Mouse (Mus musculus) G1E-ER4 (cell line): Measurements from ENCODE around the gene Dhdds. TPM values are rescaled to one million over a fixed set of nuclear protein-coding genes. Genes with fewer than 3 reads are reported as not detected.

ENCODE experiments used
- GATA1 ChIP-seq: IDR thresholded peaks from one replicate; pipeline ENCODE4 v1.8.0; 2012; ENCODE audit warnings: low read length, inconsistent platforms
- polyA plus RNA-seq: library from polyadenylated mRNA; stranded (reverse); fragments of >175 nt; gene quantifications from 2 replicates; pipeline ENCODE4 v1.2.3, GENCODE M21; 2012

Gene Dhdds
- polyA plus RNA-seq, 1 experiment: 27.2 TPM

DNA sequence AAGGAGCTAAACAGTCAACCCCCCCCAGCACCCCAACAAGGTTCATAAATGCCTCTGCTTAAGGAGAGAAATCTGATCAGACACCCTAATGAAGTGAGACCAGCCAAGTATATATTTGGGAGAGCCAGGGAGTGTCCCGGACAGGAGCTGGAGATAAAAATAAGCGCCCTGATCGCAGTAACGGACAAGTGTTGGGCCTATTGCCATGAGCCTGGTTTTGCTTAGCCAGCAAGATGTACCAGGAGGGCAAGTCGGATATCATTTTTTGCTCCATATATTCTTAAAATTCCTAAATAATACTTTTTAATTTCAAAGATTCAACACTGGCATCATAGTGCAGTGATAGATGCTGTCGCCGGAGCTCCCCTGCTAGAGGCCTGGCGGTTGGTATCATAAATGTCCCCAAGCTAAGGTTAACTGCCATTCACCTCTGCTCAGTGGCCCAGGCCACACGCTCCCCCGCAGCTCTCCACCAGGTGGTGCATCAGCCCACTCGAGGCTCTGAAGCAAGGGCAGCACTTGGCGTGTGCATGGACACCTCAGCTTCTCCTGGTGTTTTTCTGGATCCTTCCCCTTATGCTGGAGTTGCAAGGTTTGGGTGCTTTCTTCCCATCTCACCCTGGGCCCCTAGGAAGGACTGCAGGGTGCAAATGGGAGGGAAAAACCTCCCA lies 12.3 kb upstream of the Dhdds start:
- TF ChIP-seq GATA1: no peak

DNA sequence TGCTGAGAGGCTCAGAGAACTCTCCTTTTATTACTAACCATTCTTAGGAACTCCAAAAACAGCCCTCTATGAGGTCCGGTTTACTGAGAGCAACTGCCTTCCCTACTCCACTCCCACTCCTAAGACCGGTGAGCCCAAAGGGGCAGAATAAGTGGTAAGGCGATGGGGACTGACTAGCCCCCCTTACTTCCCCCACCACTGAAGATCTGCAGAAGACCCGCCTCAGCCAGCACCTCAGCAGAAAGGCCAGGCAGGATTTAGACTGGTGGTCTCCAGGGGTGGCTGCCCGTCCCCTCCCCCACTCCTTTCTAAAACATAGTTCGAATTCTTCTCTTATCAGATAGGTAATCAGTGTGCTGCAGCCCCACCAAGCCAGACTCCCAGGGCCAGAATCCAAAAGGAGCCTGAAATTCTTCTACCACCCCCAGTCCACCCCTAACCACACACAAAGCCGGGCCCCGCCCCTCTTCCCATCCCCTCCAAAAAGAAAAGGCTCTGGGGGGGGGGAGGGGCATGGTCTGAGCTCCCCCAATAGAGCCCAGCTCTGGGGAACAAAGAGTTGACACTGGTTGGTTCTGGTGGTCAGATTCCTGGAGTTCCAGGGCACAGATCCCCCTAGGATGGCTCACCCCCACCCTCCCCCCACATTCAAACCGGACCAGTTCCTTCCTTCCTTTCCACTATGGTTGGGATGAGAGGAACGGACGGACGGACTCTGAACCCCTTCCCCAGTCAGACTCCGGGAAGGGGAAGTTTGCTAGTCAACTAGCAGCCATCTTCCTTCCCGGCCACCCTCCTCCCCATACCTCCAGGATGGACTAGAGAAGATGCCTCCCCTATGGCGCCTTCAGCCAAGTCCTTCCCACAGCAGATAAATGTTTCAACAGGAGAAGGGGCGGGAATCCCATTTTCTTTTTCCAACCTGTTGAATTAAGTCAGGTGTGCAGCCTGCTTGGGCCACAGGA lies 11.0 kb upstream of the Dhdds start:
- no peak for TF ChIP-seq GATA1

DNA sequence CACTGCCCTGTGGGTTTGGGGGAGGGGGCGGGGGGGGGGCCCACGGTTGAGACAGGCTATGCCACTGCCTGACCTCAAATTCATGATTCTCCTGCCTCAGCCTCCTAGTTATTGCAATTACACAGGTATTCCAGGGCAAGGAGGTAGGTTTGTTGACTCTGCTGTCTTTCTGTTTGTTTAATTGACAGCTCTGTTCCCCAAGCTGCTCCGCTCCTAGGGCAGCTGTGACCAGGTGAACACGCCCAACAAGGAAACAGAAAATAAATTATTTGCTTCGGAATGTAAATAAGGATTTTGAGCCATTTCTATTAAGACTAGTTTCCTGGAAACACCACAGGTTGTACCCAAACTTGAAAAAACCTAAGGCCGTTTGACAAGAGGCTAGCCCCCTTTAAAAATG lies 9.0 kb upstream of the Dhdds start:
- TF ChIP-seq GATA1: no peak

DNA sequence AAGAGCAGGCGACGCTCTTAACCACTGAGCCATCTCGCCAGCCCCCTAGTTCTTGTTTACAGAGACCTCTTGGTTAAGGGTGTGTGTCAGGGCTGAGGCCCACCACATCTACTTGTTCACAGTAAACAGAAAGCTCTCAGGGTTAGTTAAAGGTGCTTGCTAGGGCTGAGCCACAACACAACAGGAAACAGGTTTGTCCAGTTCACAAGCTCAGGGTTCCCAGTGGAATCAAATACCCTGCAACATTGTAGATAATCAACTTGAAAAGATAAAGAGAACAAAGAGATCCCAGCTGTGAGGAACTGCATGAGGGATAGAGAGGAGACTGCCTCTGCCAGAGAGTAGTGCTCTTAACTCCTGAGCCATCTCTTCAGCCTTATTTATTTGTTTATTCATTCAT lies 6.1 kb upstream of the Dhdds start:
- no peak for TF ChIP-seq GATA1

DNA sequence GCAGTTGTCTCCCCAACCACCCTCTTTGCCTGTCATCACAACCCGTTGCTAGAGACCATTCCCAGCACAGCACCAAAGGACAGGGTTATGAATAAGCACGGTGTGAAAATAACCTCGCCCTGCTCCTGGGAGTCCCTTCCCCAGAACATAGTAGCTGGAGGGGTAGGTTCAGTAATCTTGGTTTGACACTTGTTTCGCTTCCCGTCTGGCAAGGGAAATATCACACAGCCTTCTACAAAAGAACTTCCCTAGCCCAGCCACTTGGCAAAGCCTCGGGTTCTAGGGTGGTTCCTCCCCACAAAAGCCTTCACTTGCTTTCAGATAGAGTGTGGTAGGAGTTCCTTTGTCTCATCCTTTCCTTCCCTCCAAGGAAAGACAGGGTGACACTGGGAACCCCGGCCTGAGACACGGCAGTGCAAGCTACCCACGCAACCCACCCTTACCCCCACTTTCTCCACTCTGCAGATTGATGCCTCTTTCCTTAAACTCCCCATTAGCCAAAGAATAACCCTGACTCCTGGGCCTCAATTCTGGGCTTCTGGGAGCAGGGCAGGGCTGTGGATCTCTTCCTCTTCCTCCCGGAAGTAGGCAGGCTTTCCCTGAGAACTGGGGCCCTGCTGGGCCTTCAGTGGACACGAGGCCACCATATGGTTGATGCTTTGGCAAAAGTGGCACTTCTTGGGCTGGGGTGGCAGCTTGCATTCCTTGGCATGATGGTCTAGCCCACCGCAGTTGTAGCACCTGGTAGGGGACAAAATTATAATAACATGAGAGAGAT lies 5.1 kb upstream of the Dhdds start:
- TF ChIP-seq GATA1: no peak

DNA sequence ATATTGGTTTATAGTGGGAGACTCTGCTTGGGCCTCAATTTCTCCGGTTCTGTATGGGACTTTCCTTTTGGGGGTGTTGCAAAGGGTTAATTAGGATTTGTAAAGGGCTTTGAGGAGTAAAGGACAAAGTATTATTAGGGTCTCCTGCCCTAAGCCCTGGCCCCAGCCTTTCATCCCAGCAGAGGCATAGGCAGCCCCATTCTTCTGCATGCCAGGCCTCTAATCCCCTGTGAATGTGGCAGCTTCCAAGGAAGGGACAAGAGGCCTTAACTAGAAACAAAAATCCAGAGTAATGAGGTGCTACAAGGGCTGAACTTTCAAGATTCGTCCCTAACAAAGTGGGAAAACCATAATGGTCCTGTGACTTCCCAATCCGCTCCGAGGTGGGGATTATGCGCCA lies 2.2 kb upstream of the Dhdds start:
- no peak for TF ChIP-seq GATA1

DNA sequence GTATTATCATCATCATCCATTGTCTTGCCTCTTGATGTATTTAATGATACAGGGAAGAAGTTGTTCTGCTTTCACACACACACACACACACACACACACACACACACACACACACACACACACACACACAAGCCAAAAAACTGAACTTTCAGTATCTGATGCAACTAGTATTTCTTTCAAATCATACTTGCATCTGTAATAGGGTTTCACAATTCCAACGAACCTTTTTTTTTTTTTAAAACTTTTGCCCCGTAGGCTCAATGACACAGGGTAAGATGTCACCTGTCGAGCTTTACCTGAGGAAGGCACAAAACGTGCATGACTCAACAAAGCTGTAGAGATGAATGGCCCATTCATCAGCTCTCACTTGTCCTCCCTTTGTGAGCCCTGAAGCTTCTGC lies 1.5 kb upstream of the Dhdds start:
- TF ChIP-seq GATA1: no peak

DNA sequence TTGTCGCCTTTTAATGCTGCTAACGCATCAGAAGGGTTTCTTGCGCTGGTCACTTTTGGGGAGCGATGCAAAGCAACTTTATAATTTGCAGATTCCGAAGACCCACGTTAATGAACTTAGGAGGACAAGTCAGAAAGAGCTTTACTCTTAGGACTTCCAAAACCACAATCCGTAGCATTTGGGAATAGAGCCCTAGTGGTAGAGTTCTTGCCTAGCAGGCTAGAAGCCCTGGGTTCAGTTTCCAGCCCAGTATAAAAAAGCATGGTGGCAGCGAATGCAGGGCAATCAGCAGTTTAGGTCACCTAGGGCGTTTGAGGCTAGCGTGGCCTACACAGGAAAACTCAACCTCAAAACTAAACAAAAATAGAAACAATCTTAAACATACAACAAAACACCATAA lies 992 bp upstream of the Dhdds start:
- no peak for TF ChIP-seq GATA1

DNA sequence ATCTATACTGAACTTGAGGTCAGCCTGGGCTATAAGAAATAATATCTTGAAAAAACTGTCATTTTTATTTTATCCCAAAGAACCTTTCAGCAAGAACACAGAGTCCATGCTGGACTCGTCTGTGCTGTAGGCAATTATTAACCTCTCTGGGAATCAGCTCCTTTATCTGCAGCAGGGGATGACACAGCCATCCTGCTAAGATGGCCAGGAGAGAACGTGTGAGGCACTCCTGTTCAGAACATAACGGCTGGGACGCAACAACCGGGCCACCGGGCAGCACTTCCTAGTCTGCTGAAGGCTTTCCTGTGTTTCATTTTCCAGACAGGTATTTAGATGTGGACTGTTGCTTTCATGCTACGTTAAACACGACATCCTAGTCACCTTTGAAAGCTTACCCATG lies 6.0 kb downstream of the Dhdds start:
- TF ChIP-seq GATA1: no peak

DNA sequence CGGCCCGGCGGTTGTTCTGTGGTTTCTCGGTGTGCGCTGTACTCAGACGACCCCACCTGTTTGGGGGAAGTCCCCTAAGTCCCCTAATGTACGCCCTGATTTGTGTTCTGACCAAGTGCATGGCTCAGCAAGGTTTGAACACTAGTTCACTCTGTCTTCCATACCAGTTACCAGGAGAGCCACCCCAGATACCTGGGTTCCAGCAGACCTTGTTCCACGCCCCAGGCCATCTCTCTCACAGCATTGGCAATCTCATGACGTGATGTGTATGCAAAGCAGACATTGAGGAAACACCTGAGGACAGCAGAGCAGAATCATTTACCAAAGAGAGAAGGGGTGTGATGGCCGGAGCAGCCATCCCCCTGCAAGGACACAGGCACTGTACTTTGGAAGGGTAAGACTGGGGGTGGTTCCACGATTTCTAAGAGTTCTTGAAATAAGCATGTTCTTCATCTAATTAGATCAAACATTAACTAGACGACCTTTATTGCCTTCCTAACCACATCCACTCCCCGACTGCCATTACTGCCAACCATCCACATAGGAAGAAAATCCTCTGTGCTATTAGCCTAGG lies 9.5 kb downstream of the Dhdds start:
- TF ChIP-seq GATA1: no peak

DNA sequence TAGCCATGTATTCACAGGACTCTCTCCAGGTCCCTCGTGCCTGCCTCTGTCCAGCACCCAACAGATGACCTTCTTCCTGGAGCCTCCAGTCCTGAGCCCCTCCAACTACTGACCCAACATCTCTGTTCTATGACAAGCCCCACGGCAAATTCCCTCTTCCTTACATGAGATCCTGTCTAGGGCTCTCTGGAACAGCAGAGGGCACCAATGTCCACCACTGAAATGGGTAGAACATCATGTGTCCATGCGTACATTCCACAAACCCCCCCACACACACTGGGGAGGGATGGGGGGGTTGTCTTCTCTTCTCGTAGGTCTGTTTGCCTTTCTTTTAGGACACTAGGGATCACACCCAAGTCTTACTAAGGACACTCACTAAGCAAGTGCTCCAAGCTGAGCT lies 10.7 kb downstream of the Dhdds start:
- no peak for TF ChIP-seq GATA1

DNA sequence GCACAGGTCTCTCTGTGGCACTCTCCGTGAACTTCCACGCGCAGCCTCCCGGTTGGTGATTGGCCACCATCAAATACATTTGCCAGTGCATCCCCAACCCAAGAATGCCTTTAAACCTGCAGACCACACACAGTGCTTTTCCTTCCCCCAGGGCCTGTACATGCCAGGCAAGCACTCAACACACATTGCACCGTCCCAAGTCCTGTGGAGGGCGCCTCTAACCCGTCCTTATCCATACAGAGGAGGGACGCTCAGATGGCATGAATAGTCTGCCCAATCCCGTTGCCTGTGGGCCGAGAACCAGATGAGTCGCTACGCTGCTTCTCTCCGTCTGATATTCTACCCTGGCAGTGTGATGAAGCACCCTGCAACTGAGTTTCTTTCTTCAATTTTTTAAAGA lies 17.8 kb downstream of the Dhdds start:
- no peak for TF ChIP-seq GATA1

DNA sequence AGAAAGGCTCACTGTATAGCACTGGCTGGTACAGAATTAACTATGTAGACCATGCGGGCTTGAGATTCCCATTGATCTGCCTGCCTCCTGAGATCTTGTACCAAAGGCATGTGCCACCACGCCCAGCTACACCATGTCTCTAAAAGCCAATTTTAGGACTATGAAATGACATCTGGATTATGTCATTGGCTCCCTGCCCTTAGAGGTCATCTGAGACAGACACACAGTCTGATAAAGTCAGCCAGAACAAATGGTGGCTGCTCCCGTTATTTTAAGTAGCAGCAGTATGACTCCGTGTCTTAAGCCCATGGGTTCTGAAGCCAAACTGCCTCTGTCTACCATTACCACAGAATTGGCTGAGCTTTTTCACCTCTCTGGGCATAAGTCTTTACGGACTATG lies 20.2 kb downstream of the Dhdds start:
- no peak for TF ChIP-seq GATA1

DNA sequence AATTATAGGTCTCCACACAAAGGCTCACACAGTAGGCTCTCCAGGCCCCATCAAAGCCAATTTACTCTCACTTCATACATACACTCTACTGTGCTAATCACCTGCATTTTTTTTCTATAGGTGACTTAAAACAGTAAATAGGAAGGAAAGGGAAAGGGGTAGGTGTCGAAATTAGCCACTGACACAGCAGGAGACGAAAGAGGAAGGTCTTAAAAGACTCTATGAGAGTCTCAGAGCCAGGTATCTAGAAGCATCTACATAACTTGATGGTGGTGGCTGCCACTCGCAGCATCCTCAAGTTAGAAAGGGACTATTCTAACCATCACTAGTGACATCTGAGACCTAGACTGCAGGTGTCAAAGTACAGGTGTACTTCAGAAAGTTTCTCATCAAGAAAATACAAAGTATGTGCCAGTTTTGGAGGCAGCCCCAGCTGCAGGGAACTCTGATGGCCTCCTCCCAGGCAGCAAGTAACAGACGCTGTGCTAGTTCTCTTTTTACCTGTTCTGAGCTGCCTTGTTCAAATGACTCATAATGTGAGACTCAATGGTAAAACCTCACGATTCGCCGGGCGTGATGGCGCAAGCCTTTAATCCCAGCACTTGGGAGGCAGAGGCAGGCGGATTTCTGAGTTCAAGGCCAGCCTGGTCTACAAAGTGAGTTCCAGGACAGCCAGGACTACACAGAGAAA lies 22.6 kb downstream of the Dhdds start:
- TF ChIP-seq GATA1: no peak

DNA sequence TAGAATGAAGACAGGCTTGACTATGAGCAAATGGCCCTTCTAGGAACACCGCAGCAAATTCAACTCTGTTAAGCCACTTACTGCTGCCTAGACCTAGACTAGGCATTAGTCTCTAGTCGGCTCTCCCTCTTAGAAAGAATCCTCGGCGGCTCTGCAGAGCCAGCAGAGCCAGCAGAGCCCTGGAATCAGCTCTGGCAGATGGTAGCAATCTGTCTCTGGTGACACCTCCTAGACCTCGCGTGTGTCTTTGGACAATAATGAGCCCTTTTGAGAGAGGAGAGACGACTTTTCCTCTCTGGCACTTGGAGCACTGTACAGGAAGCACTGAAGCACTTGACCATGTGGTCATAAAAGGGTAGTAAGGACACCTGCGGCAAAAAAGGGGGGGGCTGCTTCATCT lies 29.0 kb downstream of the Dhdds start:
- TF ChIP-seq GATA1: no peak

DNA sequence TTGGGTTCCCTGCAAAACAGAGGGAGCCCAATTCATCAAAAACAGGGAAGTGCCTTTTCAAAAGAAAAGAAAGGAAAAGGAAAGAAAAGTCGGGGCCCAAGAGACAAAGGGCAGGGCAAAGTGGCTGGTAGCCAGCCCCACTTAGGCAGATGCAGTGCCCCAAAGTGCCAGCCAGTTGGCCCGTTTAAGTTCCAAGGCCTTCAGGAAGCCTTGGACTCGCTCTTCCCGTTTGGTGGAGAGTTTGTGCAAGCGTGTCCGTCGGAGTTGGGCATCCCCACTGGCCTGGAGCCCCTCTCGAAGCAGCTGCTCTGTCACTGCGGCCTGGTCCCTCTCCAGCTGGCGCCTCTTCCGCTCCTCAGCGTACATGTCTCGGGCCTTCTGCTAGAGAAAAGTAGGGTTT lies 29.8 kb downstream of the Dhdds start:
- TF ChIP-seq GATA1: no peak
